Mouse (Mus musculus): ENCODE data around the gene Rab6a. TPM values are rescaled to one million over a fixed set of nuclear protein-coding genes. Genes with fewer than 3 reads are reported as not detected.

The Rab6a gene
- polyA plus RNA-seq, 1 experiment from 2014 or later = 120 TPM

DNA sequence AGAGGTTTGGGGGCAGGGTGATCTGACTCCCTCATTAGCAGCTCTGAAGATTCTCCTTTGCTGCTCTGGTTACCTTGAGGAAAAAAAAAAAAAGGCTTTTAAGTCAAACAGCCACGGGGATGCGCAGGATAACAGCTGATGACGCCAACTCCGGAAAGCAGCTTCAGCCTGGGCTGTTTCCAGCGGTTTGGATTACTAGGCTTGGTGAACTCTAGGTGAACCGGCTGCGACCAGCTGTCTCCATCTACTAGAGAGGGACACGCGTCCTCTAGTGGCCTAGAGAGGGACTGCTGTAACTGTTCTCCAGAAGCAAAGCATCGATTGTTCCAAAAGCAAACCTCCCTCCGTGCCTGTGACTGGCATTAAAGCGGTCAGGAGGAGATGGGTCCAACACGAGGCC, 56.0 kb downstream of the Rab6a start:
- WGBS = 1% methylated on average over 13 of the region's 13 CpGs
- Histone ChIP-seq H3K27me3 (ENCODE audit: control insufficient read depth, insufficient read depth, low read length) (no peaks in the 10 kb centered on the region), H3K27ac (ENCODE audit: low read depth, low read length) (no peak overlapping the region), H3K4me3 (ENCODE audit: low read length) (no peak overlapping the region), H3K4me1 (ENCODE audit: control insufficient read depth, insufficient read depth, low read length) (peaks cover 3% of the 10 kb centered on the region; the same call in 1 of the 2 replicates), H3K9me3 (ENCODE audit: control insufficient read depth, low read length) (no peaks in the 10 kb centered on the region), H3K4me2 (replicated peaks; ENCODE audit: low read depth, low read length) (peak overlapping the region; percentile 32), H3K36me3 (ENCODE audit: control insufficient read depth, insufficient read depth, low read length) (no peaks in the 10 kb centered on the region), H3K9ac (ENCODE audit: low read depth, low read length) (no peak overlapping the region)
- ATAC-seq (ENCODE audit: low FRiP score, low TSS enrichment) = peak; percentile 93

DNA sequence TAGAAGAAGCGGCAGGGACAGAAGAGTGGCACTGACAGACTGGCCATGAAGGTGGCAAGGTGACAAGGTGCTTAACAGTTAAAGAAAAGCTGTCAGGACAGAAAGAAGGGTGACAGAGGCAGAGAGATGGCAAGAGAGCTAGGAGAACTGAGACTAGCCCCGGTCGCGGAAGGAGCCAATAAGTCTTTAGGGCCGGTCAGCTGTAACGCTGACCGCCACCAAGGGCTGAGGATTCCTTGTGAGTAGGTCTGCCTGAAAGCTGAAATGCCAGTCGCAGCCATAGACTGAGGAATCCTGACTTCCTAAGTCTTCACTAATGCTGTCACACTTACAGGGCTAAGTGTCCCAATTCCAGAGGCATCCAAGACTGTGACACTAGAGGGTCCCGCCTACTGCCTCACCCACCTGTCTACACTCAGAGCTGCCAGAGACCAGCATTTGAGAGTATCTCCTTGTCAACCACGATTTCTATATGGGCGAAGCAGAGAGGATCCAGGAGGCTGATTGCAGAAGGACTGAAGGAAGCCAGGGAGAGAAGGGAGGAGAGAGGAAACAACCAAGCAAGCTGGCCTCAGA, 56.6 kb downstream of the Rab6a start:
- Histone ChIP-seq H3K9ac (ENCODE audit: low read depth, low read length) (no peak overlapping the region), H3K4me1 (ENCODE audit: control insufficient read depth, insufficient read depth, low read length) (no peaks in the 10 kb centered on the region), H3K36me3 (ENCODE audit: control insufficient read depth, insufficient read depth, low read length) (no peaks in the 10 kb centered on the region), H3K27me3 (ENCODE audit: control insufficient read depth, insufficient read depth, low read length) (no peaks in the 10 kb centered on the region), H3K4me2 (replicated peaks; ENCODE audit: low read depth, low read length) (peak overlapping the region; percentile 32), H3K9me3 (ENCODE audit: control insufficient read depth, low read length) (no peaks in the 10 kb centered on the region), H3K27ac (ENCODE audit: low read depth, low read length) (no peak overlapping the region), H3K4me3 (ENCODE audit: low read length) (no peak overlapping the region)
- peak; percentile 14; the same call in 1 of the 2 replicates for ATAC-seq (ENCODE audit: low FRiP score, low TSS enrichment)
- 50% methylated on average over 11 of the region's 11 CpGs for WGBS

DNA sequence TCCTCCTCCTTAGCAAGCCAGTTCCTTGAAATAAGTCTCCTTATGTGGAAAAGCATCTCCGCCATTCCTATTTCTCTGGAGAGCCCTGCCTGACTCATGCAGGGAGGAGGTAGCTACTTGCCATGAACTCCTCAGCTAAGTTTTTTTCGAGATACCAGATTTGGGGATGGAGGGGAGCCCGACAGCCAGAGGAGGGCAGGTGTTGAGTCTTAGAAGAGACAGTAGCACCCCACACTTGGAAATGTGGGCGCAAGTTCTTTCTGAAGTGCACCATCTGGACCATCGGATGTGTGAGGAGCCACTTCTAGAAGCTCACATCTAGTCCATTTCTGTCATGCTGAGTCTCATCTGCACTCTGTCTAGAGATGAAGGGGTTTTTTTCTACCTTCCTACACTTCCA, 63.4 kb downstream of the Rab6a start:
- Histone ChIP-seq H3K4me2 (replicated peaks; ENCODE audit: low read depth, low read length) (no peak overlapping the region), H3K36me3 (ENCODE audit: control insufficient read depth, insufficient read depth, low read length) (no peaks in the 10 kb centered on the region), H3K9ac (ENCODE audit: low read depth, low read length) (no peak overlapping the region), H3K27ac (ENCODE audit: low read depth, low read length) (no peak overlapping the region), H3K4me1 (ENCODE audit: control insufficient read depth, insufficient read depth, low read length) (no peaks in the 10 kb centered on the region), H3K27me3 (ENCODE audit: control insufficient read depth, insufficient read depth, low read length) (no peaks in the 10 kb centered on the region), H3K4me3 (ENCODE audit: low read length) (no peak overlapping the region), H3K9me3 (ENCODE audit: control insufficient read depth, low read length) (no peaks in the 10 kb centered on the region)
- 85% methylated on average over 5 of the region's 5 CpGs for WGBS
- no peak for ATAC-seq (ENCODE audit: low FRiP score, low TSS enrichment)

DNA sequence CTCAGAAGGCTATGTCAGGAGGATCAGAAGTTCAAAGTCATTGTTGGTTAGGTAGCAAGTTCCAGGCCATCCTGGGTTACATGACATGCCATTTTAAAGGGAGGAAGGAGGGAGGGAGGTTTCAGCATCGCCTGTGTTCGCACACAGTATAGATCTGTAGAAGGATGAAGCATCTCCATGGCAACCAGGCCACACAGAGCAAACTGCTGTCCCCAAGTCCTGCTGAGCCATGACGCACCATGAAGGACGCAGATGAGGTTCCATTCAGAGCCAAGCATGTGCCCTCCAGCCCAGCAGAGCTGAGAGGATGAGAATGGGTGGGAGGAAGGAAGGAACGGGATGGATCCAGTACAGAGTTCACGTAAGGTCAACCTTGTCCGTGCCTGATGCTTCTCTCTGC, 66.2 kb downstream of the Rab6a start:
- no peak for ATAC-seq (ENCODE audit: low FRiP score, low TSS enrichment)
- Histone ChIP-seq H3K4me2 (replicated peaks; ENCODE audit: low read depth, low read length) (no peak overlapping the region), H3K9ac (ENCODE audit: low read depth, low read length) (no peak overlapping the region), H3K27ac (ENCODE audit: low read depth, low read length) (no peak overlapping the region), H3K27me3 (ENCODE audit: control insufficient read depth, insufficient read depth, low read length) (no peaks in the 10 kb centered on the region), H3K36me3 (ENCODE audit: control insufficient read depth, insufficient read depth, low read length) (no peaks in the 10 kb centered on the region), H3K4me1 (ENCODE audit: control insufficient read depth, insufficient read depth, low read length) (no peaks in the 10 kb centered on the region), H3K9me3 (ENCODE audit: control insufficient read depth, low read length) (no peaks in the 10 kb centered on the region), H3K4me3 (ENCODE audit: low read length) (no peak overlapping the region)
- WGBS = 55% methylated on average over 7 of the region's 7 CpGs

DNA sequence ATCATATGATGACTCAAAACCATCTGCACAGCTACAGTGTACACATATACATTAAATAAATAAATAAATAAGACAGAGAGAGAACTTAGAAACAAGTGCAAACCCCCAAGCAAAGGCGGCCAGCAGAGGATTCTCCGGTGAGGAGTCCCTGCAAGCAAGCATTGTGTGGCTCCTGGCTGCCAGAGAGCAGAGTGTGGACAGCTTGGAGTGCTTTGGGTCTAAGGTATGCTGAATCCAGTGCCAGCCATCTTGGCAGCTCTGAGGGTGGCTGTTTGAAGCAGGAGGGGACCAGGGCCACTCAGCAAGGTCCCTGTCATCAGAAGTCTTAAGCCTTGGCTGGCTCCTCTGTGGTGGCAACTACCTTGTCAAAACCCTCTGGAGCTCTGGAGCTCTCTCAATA, 67.7 kb downstream of the Rab6a start:
- Histone ChIP-seq H3K27me3 (ENCODE audit: control insufficient read depth, insufficient read depth, low read length) (no peaks in the 10 kb centered on the region), H3K4me1 (ENCODE audit: control insufficient read depth, insufficient read depth, low read length) (no peaks in the 10 kb centered on the region), H3K36me3 (ENCODE audit: control insufficient read depth, insufficient read depth, low read length) (no peaks in the 10 kb centered on the region), H3K27ac (ENCODE audit: low read depth, low read length) (no peak overlapping the region), H3K4me3 (ENCODE audit: low read length) (no peak overlapping the region), H3K4me2 (replicated peaks; ENCODE audit: low read depth, low read length) (no peak overlapping the region), H3K9ac (ENCODE audit: low read depth, low read length) (no peak overlapping the region), H3K9me3 (ENCODE audit: control insufficient read depth, low read length) (no peaks in the 10 kb centered on the region)
- no peak for ATAC-seq (ENCODE audit: low FRiP score, low TSS enrichment)
- 94% methylated on average over 2 of the region's 2 CpGs for whole genome bisulfite sequencing

DNA sequence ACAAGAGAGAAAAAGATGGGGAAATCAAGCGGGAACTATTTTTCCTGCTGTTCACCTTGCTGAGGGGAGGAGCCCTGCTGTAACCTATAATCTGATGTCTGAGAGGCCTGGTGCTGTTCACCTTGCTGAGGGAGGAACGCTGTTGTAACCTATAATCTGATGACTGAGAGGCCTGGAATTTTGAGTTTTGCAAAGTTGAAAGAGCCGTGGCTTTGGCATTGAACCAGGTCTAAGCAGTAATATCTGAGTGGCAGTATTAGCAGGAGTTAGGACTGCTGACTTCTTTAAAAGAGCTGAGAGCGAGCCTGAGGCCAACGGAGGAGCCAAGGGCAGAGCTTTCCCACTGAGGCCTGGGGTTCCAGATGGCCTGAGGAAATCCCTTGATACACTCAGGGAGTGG, 70.8 kb downstream of the Rab6a start:
- Histone ChIP-seq H3K27ac (ENCODE audit: low read depth, low read length) (no peak overlapping the region), H3K4me2 (replicated peaks; ENCODE audit: low read depth, low read length) (no peak overlapping the region), H3K4me3 (ENCODE audit: low read length) (no peak overlapping the region), H3K4me1 (ENCODE audit: control insufficient read depth, insufficient read depth, low read length) (no peaks in the 10 kb centered on the region), H3K27me3 (ENCODE audit: control insufficient read depth, insufficient read depth, low read length) (no peaks in the 10 kb centered on the region), H3K9me3 (ENCODE audit: control insufficient read depth, low read length) (no peaks in the 10 kb centered on the region), H3K9ac (ENCODE audit: low read depth, low read length) (no peak overlapping the region), H3K36me3 (ENCODE audit: control insufficient read depth, insufficient read depth, low read length) (no peaks in the 10 kb centered on the region)
- 83% methylated on average over 5 of the region's 5 CpGs for WGBS
- ATAC-seq (ENCODE audit: low FRiP score, low TSS enrichment) = no peak

DNA sequence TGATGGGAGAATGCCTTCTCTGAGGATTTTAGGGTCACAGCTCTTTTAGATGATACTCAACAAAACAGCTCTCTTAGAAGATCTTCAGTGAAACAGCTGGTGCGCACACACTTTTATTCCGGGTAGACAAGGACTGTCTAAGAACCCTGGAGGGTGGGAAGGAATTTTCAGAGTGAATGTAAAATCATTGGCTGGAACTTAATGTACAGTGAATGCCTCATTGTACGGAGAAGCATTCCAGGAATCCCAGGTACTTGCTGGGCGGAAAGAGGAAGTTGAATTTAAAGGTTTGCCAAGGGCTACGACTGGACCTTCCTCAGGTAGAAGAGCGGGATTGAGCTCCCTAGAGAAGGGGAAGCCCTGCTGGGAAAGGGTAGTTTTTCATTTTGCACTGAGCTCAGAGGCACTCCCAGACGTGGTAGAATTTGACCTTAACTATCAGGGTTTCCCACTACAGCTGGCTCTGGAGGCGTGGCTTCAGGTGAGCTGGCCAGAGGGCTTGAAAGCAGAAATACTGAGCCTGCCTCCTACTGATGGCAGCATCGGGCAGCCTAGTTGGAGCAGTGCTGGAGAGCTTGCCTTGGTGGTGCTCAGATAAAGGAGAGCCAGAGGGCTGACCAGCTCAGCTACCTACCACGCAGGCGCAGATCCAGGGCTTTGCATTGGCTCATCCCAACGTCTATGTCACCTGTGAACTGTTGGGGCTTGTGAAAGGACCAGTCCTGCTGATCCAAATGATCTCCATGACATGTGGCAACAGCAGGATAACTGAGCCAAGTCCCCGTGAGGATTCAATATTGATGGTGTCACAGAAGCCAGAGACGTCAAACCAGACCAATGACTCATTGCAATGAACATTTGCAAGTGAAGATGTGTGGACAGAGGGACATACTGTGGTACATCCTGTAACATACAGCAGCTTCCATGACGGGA, 72.0 kb downstream of the Rab6a start:
- Histone ChIP-seq H3K4me2 (replicated peaks; ENCODE audit: low read depth, low read length) (no peak overlapping the region), H3K27me3 (ENCODE audit: control insufficient read depth, insufficient read depth, low read length) (no peaks in the 10 kb centered on the region), H3K9ac (ENCODE audit: low read depth, low read length) (no peak overlapping the region), H3K27ac (ENCODE audit: low read depth, low read length) (0 out of 2 replicates have a peak overlapping the region, but pooled peaks have one; percentile 7), H3K4me1 (ENCODE audit: control insufficient read depth, insufficient read depth, low read length) (no peaks in the 10 kb centered on the region), H3K36me3 (ENCODE audit: control insufficient read depth, insufficient read depth, low read length) (no peaks in the 10 kb centered on the region), H3K9me3 (ENCODE audit: control insufficient read depth, low read length) (no peaks in the 10 kb centered on the region), H3K4me3 (ENCODE audit: low read length) (no peak overlapping the region)
- no peak for ATAC-seq (ENCODE audit: low FRiP score, low TSS enrichment)
- 50% methylated on average over 15 of the region's 15 CpGs for WGBS

DNA sequence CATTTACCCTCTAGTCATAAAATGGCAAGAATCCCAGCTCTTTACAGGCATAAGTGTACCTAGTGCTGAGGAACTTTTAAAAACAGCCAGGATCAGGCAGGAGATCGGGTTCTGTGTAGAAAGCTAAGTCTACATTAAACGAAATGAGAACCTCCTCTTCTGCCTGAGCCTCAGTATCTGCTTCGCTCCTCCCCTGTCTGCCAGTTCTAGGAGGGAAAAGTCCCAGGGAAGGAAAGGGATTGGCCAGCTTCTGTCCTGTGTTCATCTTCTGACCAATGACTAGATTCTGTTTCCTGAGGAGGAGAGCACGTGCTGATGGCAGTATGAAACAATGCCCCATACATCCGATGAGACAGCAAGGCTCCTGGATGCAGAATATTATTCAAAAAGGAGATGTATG, 73.9 kb downstream of the Rab6a start:
- no peak overlapping the region for H3K9ac ChIP-seq (ENCODE audit: low read depth, low read length)
- H3K4me2 ChIP-seq (replicated peaks; ENCODE audit: low read depth, low read length) = no peak overlapping the region
- H3K27ac ChIP-seq (ENCODE audit: low read depth, low read length) = no peak overlapping the region
- WGBS = 56% methylated on average over 5 of the region's 5 CpGs
- H3K9me3 ChIP-seq (ENCODE audit: control insufficient read depth, low read length) = no peaks in the 10 kb centered on the region
- H3K4me3 ChIP-seq (ENCODE audit: low read length) = no peak overlapping the region
- H3K4me1 ChIP-seq (ENCODE audit: control insufficient read depth, insufficient read depth, low read length) = no peaks in the 10 kb centered on the region
- no peak for ATAC-seq (ENCODE audit: low FRiP score, low TSS enrichment)
- H3K36me3 ChIP-seq (ENCODE audit: control insufficient read depth, insufficient read depth, low read length) = no peaks in the 10 kb centered on the region
- no peaks in the 10 kb centered on the region for H3K27me3 ChIP-seq (ENCODE audit: control insufficient read depth, insufficient read depth, low read length)

DNA sequence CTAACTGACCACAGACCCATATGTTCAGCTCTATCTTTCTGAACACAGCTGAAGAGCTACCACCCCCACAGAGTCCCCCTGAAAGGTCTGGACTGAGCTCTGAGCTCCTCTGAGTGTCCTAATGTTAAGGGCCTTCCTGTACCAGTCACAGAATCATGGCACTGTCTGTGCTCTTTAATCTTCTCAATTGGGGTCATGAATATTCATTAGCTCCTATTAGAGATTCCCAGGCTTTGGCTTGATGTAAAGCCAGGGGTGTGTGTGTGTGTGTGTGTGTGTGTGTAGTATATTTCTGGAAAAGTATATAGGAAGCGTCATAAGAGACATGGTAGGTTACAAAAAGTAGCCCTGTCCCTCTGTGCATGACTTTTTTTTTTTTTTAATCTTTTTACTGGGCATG, 76.0 kb downstream of the Rab6a start:
- Histone ChIP-seq H3K27me3 (ENCODE audit: control insufficient read depth, insufficient read depth, low read length) (no peaks in the 10 kb centered on the region), H3K4me3 (ENCODE audit: low read length) (no peak overlapping the region), H3K4me2 (replicated peaks; ENCODE audit: low read depth, low read length) (no peak overlapping the region), H3K36me3 (ENCODE audit: control insufficient read depth, insufficient read depth, low read length) (no peaks in the 10 kb centered on the region), H3K27ac (ENCODE audit: low read depth, low read length) (no peak overlapping the region), H3K4me1 (ENCODE audit: control insufficient read depth, insufficient read depth, low read length) (no peaks in the 10 kb centered on the region), H3K9ac (ENCODE audit: low read depth, low read length) (no peak overlapping the region), H3K9me3 (ENCODE audit: control insufficient read depth, low read length) (no peaks in the 10 kb centered on the region)
- ATAC-seq (ENCODE audit: low FRiP score, low TSS enrichment) = no peak
- 89% methylated on average over 1 of the region's 1 CpGs for WGBS

All from kidney, embryonic 14.5 days (tissue).